Mouse (Mus musculus) ES-Bruce4 (cell line): Measurements from ENCODE around the gene Dand5.

Source experiments
- CTCF ChIP-seq: IDR thresholded peaks from one replicate; pipeline ENCODE4 v1.8.1; 2011; ENCODE audit warnings: low read depth, low read length
- EP300 ChIP-seq: IDR thresholded peaks from 2 replicates; pipeline ENCODE4 v1.6.1; 2011; ENCODE audit warnings: low read depth, low read length; ENCODE audit not compliant: insufficient read depth
- POLR2A ChIP-seq: IDR thresholded peaks from one replicate; pipeline ENCODE4 v1.8.1; 2011; ENCODE audit warnings: low read length; ENCODE audit not compliant: insufficient read depth

DNA sequence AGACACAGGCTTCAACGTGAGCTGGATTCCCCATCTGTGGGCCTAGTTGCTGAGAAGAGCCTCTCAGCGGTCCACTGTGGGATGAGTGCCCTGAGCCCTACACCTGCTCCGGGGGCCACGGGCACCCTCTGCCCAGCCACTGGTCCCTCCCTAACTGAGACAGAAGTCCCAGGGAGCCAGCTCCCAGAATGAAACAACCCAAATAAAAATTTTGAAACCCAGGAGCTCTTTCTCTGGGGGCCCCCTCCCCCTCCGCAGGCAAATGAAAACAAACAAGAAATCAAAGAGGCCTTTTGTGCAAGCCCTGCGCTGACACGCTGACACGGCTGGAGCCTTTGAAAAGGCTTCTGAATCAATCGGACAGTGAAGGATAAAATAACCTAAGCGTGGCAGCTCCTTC, 57.0 kb downstream of the Dand5 start:
- TF ChIP-seq CTCF (no peak), EP300 (no peak), POLR2A (no peak)
